Mouse (Mus musculus) heart, embryonic 14.5 days (tissue): ENCODE data around the gene Slc11a2. TPM values are rescaled to one million over a fixed set of nuclear protein-coding genes. Genes with fewer than 3 reads are reported as not detected.

Experiments used
- ATAC-seq: fragments of 200-750 bp; cut with Nextera tagmentation; 2 replicates; pipeline ENCODE4 v1.8.0; 2017; ENCODE audit warnings: low read depth, moderate TSS enrichment; ENCODE audit not compliant: insufficient number of reproducible peaks, insufficient read depth, low FRiP score
- H3K27ac ChIP-seq, 2 experiments: fragments of 200-500 bp in 1 of 2; fragments of 300-500 bp in 1 of 2; sonication (generic) in 1 of 2; replicated peaks in 1 of 2; 2 replicates each; pipeline ENCODE4 v1.5.1; 2012 to 2014; ENCODE audit warnings: low read depth in 2 of 2, low read length in 2 of 2, control low read depth in 1 of 2, mild to moderate bottlenecking in 1 of 2, mixed read lengths in 1 of 2; ENCODE audit not compliant: control insufficient read depth in 1 of 2, insufficient read depth in 1 of 2
- H3K27me3 ChIP-seq: fragments of 300-500 bp; sonication (generic); 2 replicates; pipeline ENCODE4 v1.6.1; 2014; ENCODE audit warnings: mild to moderate bottlenecking, low read length, control low read depth; ENCODE audit not compliant: control insufficient read depth, insufficient read depth
- H3K36me3 ChIP-seq: fragments of 300-500 bp; sonication (generic); 2 replicates; pipeline ENCODE4 v1.6.1; 2014; ENCODE audit warnings: mild to moderate bottlenecking, control low read depth, low read length, mixed read lengths; ENCODE audit not compliant: control insufficient read depth, insufficient read depth
- H3K4me1 ChIP-seq, 2 experiments: fragments of 200-500 bp in 1 of 2; fragments of 300-500 bp in 1 of 2; sonication (generic) in 1 of 2; 2 replicates each; pipeline ENCODE4 v1.6.1; 2012 to 2014; ENCODE audit warnings: low read length in 2 of 2, control low read depth in 1 of 2, mixed read lengths in 1 of 2; ENCODE audit not compliant: control insufficient read depth in 2 of 2, insufficient read depth in 2 of 2
- H3K4me2 ChIP-seq: fragments of 300-500 bp; sonication (generic); 2 replicates; pipeline ENCODE4 v1.6.1; 2014; ENCODE audit warnings: mild to moderate bottlenecking, low read length
- H3K4me3 ChIP-seq, 2 experiments: fragments of 200-500 bp in 1 of 2; fragments of 300-500 bp in 1 of 2; sonication (generic) in 1 of 2; 2 replicates each; pipeline ENCODE4 v1.5.1; 2012 to 2014; ENCODE audit warnings: low read length in 2 of 2, mild to moderate bottlenecking in 2 of 2, control low read depth in 1 of 2, low read depth in 1 of 2, moderate library complexity in 1 of 2; ENCODE audit not compliant: control insufficient read depth in 1 of 2, insufficient read depth in 1 of 2
- H3K9ac ChIP-seq: fragments of 300-500 bp; sonication (generic); 2 replicates; pipeline ENCODE4 v1.6.1; 2014; ENCODE audit warnings: mild to moderate bottlenecking, low read length
- H3K9me3 ChIP-seq: fragments of 300-500 bp; sonication (generic); 2 replicates; pipeline ENCODE4 v1.6.1; 2016; ENCODE audit warnings: low read length, control low read depth; ENCODE audit not compliant: control insufficient read depth
- WGBS: fragments of 180-500 bp; shearing (Covaris S2); extraction: QIAGEN DNeasy Blood & Tissue Kit; methylation state at CpG from one replicate; pipeline ENCODE4 v1.1.7; 2014; 5-methylcytosine and 5-hydroxymethylcytosine counted together
- polyA plus RNA-seq: library from polyadenylated mRNA; unstranded; fragments of >200 nt; fragmentation: Nextera tagmentation; extraction: Ambion mirVana; gene quantifications from 2 replicates; pipeline ENCODE4 v1.2.1, GENCODE M21; 2014

Gene Slc11a2
- 12.7 and 14.1 TPM in 2 replicates for polyA plus RNA-seq

- Histone ChIP-seq H3K4me1 (peaks cover 7 to 37% of the 10 kb centered on the region in 2 experiments), H3K4me2 (peak within 1 kb of the TSS; percentile 100), H3K9me3 (no peaks in the 10 kb centered on the region), H3K9ac (peak within 1 kb of the TSS; percentile 69), H3K27ac (no peak within 1 kb of the TSS), H3K27me3 (peaks cover 20% of the 10 kb centered on the region; the same call in 1 of the 2 replicates), H3K4me3 (peak within 1 kb of the TSS; percentile 33 to 95), H3K36me3 (no peaks in the 10 kb centered on the region)
- no peak for ATAC-seq
- 28% methylated on average over 17 of the region's 17 CpGs for WGBS
Measured at GRCm38 (mm10) chr15:100424396-100425122, at the start of gene Slc11a2. Slc11a2 (minus strand) TSS chr15:100425072.

GRCm38 (mm10) chr15:100473926-100474503 is 49.1 kb upstream of the Slc11a2 start:
- ATAC-seq: no peak
- 74% methylated on average over 7 of the region's 7 CpGs for WGBS
- Histone ChIP-seq H3K9ac (no peak overlapping the region), H3K4me2 (no peak overlapping the region), H3K27me3 (no peaks in the 10 kb centered on the region), H3K9me3 (no peaks in the 10 kb centered on the region), H3K4me1 (peaks cover 6 to 12% of the 10 kb centered on the region in 2 experiments; a peak in 3 of 4 replicates), H3K36me3 (peaks cover 71% of the 10 kb centered on the region), H3K27ac (no peak overlapping the region), H3K4me3 (no peak overlapping the region)

GRCm38 (mm10) chr15:100470037-100470436 is 45.2 kb upstream of the Slc11a2 start:
- Histone ChIP-seq H3K4me2 (peak overlapping the region; percentile 73), H3K4me1 (peaks cover 8 to 22% of the 10 kb centered on the region in 2 experiments), H3K4me3 (peak overlapping the region; percentile 75 to 81; a peak in 3 of 4 replicates), H3K27ac (no peak overlapping the region), H3K9me3 (no peaks in the 10 kb centered on the region), H3K9ac (peak overlapping the region; percentile 82), H3K36me3 (peaks cover 32% of the 10 kb centered on the region), H3K27me3 (no peaks in the 10 kb centered on the region)
- WGBS: 40% methylated on average over 10 of the region's 10 CpGs
- ATAC-seq: no peak

- Histone ChIP-seq H3K9ac (peak overlapping the region; percentile 82), H3K9me3 (no peaks in the 10 kb centered on the region), H3K27ac (peak overlapping the region; percentile 15 to 61; a peak in 3 of 4 replicates), H3K4me3 (peak overlapping the region; percentile 75 to 81), H3K4me1 (peaks cover 8 to 22% of the 10 kb centered on the region in 2 experiments), H3K27me3 (no peaks in the 10 kb centered on the region), H3K36me3 (peaks cover 25% of the 10 kb centered on the region), H3K4me2 (peak overlapping the region; percentile 73)
- under 1% methylated on average over 19 of the region's 19 CpGs for WGBS
- ATAC-seq: no peak
Measured at GRCm38 (mm10) chr15:100469189-100469545, 44.3 kb upstream of the Slc11a2 start.

GRCm38 (mm10) chr15:100468295-100469188 is 43.7 kb upstream of the Slc11a2 start, which contains the start of gene Letmd1:
Letmd1 (plus strand) TSS chr15:100469023.
- WGBS: 1% methylated on average over 84 of the region's 84 CpGs
- Histone ChIP-seq H3K4me1 (peaks cover 8 to 22% of the 10 kb centered on the region in 2 experiments), H3K9me3 (no peaks in the 10 kb centered on the region), H3K27me3 (no peaks in the 10 kb centered on the region), H3K4me3 (peak within 1 kb of the TSS; percentile 75 to 81), H3K27ac (peak within 1 kb of the TSS; percentile 75 to 87), H3K36me3 (peaks cover 22% of the 10 kb centered on the region), H3K4me2 (peak within 1 kb of the TSS; percentile 73), H3K9ac (peak within 1 kb of the TSS; percentile 82)
- peak; percentile 94 for ATAC-seq

GRCm38 (mm10) chr15:100467738-100468137 is 42.9 kb upstream of the Slc11a2 start:
- 45% methylated on average over 7 of the region's 8 CpGs for WGBS

GRCm38 (mm10) chr15:100465432-100465831 is 40.6 kb upstream of the Slc11a2 start:
- no peaks in the 10 kb centered on the region for H3K27me3 ChIP-seq
- peaks cover 13 to 21% of the 10 kb centered on the region in 2 experiments for H3K4me1 ChIP-seq
- no peak overlapping the region for H3K27ac ChIP-seq
- ATAC-seq: no peak
- H3K9ac ChIP-seq: no peak overlapping the region
- no peak overlapping the region for H3K4me2 ChIP-seq
- no peaks in the 10 kb centered on the region for H3K9me3 ChIP-seq
- no peak overlapping the region for H3K4me3 ChIP-seq
- H3K36me3 ChIP-seq: no peaks in the 10 kb centered on the region
- 71% methylated on average over 2 of the region's 2 CpGs for WGBS

More at GRCm38 (mm10) chr15:100467738-100468137, 42.9 kb upstream of the Slc11a2 start:
- H3K9ac ChIP-seq: no peak overlapping the region
- peak overlapping the region; percentile 75 to 81; a peak in 3 of 4 replicates for H3K4me3 ChIP-seq
- H3K27me3 ChIP-seq: no peaks in the 10 kb centered on the region
- ATAC-seq: no peak
- H3K36me3 ChIP-seq: peaks cover 19% of the 10 kb centered on the region
- H3K9me3 ChIP-seq: no peaks in the 10 kb centered on the region
- no peak overlapping the region for H3K27ac ChIP-seq
- peaks cover 8 to 22% of the 10 kb centered on the region in 2 experiments for H3K4me1 ChIP-seq
- peak overlapping the region; percentile 73 for H3K4me2 ChIP-seq
